Mouse (Mus musculus) liver, postnatal 0 days (tissue): Measurements from ENCODE around the gene Dpy19l3.

Experiments
- CTCF ChIP-seq: sonication (generic); IDR thresholded peaks from 2 replicates; pipeline ENCODE4 v1.5.1; 2016; ENCODE audit warnings: antibody characterized with exemption, low read depth
- EP300 ChIP-seq: IDR thresholded peaks from 2 replicates; pipeline ENCODE4 v1.6.1; 2016; ENCODE audit warnings: antibody characterized with exemption, low read depth, mild to moderate bottlenecking

DNA sequence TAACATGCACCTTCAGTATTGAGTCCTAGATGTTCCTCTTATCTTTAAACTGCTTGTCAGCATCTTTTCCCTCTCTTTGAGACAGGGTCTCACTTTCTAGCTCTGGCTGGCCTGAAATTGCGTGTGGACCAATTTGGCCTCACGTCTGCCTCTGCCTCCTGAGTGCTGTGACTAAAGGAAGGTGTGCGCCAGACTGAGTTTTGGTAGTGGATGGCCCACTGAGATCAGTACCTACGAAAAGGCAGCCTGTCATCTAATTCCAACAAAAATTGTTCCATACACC, 573 bp upstream of the Dpy19l3 start:
- TF ChIP-seq EP300 = no peak
- TF ChIP-seq CTCF = no peak
